Mouse (Mus musculus): Measurements from ENCODE around the gene Avpr1a.

Gene Avpr1a

DNA sequence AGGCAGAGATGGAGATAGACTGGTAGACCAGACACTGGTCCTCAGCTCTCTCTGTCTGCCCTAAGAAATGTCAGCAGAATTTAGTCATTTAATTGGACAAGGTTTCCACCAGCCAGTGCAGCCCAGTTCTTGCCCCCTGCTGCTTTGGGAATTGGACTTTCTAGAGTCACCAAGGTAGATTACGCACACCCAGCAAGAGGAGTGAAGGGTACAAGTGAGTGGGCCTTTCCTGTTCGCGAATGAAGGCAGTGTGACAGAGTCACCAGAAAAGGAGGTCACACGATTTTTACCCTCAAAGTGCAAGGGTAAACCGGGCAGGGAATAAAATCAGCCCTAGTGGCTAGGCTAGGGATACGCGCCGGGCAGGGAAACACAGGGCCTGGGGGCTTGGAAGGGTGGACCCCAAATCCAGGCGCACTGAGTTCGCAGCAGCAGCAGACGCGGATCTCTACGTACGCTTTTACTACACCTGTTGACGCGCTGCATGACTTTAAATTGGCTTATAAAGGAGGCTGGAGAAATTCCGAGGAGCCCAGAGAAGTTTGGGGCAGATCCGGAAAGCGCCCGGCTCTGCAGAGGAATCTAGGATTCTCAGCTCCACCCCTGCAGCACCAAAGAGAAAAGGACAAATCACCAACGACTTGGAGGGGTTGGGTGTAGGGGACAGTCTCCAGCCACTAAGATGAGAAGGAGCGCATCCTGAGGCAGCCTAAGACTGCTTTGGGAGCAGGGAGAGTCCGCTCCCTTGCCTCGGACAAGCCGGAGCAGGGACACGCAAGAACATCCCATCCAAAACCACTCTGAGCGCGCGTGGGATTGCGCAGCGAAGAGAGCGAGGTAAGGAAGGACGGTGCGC lies at the start of gene Avpr1a:
Gene Avpr1a, plus strand, starts transcription at position 639 of the 856 bp plus-strand sequence.
- no peak for DNase-seq (ENCODE audit: low spot score in 2 of 2)

GRCm38 (mm10) chr10:122402270-122402669 lies 46.0 kb upstream of the Avpr1a start:
- DNase-seq (ENCODE audit: low spot score in 2 of 2): no peak

- no peak for DNase-seq (ENCODE audit: low spot score in 2 of 2)
Observed at GRCm38 (mm10) chr10:122406333-122406732, 42.0 kb upstream of the Avpr1a start.

- DNase-seq (ENCODE audit: low spot score in 2 of 2): no peak
Observed at GRCm38 (mm10) chr10:122408697-122409409, 39.4 kb upstream of the Avpr1a start.

DNA sequence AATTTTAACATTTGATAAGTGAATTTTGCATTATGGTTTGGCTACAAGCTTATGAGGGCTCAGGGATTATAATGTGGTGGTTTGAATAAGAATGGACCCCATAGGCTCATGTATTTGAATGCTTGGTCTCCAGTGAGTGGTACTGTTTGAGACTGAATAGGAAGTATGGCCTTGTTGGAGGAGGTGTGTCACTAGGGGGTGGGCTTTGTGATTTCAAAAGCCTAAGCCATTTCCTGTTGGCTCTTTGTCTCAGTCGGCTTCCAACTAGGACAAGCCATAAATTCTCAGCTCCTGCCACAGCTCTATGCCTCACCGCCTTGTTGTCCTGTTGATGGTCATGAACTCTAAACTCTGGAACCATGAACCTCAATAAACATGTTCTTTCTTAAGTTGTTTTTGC lies 37.5 kb upstream of the Avpr1a start:
- no peak for DNase-seq (ENCODE audit: low spot score in 2 of 2)

DNA sequence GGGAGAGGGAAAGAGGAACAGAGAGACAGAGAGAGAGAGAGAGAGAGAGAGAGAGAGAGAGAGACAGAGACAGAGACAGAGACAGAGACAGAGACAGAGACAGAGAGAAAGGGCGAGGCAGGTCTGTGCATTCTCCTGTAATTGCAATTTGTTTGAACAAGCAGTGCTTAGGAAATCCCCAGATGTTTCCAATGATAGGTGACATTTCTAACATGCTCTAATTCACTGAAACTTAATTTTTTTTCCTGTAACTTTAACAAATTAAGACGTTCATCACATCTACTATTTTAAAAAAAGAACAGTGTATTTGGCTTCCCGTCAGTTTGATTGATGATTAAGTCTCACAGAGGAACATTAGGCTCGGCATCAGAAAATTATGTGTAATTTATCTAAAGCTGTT lies 15.6 kb upstream of the Avpr1a start:
- DNase-seq (ENCODE audit: low spot score in 2 of 2): no peak

DNA sequence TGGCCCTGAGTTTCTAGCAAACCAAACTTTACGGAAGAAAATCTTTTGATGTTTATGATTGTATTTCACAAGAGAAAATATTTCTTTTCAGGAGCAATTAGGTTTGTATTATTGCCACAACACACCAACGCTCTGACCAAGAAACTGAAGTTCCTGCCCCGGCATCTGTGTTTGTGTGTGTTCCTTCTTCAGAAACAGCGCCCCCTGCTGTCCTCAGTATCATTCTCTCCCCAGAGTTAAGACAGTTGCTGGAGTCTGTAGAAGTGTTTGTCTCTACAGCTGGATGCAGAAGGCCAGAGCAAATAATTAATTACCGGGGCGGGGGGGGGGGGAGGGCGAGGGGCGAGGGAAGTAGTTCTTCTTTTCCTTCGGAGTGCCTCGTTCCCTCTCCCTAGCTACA lies 1.0 kb upstream of the Avpr1a start:
- peak in 1 of 2 experiments; percentile 52 for DNase-seq (ENCODE audit: low spot score in 2 of 2)

DNA sequence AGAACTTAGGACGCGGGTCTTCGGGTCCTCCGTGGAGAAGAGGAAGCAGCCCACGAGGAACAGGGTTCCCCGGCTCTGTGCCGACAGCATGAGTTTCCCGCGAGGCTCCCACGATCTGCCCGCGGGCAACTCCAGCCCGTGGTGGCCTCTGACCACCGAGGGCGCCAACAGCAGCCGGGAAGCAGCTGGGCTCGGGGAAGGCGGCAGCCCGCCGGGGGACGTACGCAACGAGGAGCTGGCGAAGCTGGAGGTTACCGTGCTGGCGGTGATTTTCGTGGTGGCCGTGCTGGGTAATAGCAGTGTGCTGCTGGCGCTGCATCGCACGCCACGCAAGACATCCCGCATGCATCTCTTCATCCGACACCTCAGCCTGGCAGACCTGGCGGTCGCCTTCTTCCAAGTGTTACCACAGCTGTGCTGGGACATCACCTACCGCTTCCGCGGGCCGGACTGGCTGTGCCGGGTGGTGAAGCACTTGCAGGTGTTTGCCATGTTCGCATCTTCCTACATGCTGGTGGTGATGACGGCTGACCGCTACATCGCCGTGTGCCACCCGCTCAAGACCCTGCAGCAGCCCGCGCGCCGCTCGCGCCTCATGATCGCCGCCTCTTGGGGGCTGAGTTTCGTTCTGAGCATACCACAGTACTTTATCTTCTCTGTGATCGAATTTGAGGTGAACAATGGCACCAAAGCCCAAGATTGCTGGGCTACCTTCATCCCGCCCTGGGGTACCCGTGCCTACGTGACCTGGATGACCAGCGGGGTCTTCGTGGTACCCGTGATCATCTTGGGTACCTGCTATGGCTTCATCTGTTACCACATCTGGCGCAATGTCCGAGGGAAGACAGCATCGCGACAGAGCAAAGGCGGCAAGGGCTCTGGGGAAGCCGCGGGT lies 665 bp downstream of the Avpr1a start:
- DNase-seq (ENCODE audit: low spot score in 2 of 2): peak in 1 of 2 experiments; percentile 13

DNA sequence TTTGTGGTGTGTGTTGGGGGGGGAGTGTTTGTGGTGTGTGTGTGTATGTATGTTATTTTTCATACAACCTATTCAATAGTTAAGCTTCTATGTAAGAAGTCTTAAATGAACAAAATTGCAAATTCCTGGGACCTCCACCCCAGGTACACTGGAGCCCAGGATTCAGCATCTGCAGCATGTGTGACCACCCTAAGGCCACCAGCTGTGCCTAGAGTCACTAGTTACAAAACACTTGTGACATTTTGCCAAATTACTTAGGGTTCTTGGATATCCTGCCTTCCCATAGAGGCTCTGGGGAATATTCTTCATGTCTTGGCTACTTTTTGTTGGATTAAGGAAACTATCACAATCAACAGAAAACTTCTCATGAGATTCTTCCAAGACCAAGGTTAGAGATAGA lies 1.6 kb downstream of the Avpr1a start:
- DNase-seq (ENCODE audit: low spot score in 2 of 2): no peak

- DNase-seq (ENCODE audit: low spot score in 2 of 2): no peak
Observed at GRCm38 (mm10) chr10:122453466-122453865, 5.2 kb downstream of the Avpr1a start.

DNA sequence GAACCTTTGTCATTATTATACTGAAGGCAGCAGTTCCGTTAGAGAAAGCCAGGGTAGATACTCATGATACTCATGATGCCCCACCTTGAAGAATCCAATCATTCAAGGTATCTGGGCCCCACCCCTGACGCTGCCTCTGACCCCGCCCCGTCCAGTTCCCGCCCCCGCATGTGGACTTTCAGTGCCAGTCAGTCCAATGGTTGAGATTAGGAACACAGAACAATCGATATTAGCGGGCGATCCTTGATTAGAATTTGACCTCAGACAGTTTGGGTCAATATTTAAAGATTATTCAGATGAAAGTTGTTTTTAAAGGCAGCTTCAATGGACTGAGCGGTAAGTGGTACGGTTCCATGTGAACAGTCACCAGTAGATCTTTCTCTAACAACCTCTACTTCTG lies 7.5 kb downstream of the Avpr1a start:
- no peak for DNase-seq (ENCODE audit: low spot score in 2 of 2)

GRCm38 (mm10) chr10:122476846-122477245 lies 28.5 kb downstream of the Avpr1a start:
- DNase-seq (ENCODE audit: low spot score in 2 of 2): no peak

GRCm38 (mm10) chr10:122498551-122498950 lies 50.3 kb downstream of the Avpr1a start:
- DNase-seq (ENCODE audit: low spot score in 2 of 2): no peak

GRCm38 (mm10) chr10:122499306-122499705 lies 51.0 kb downstream of the Avpr1a start:
- no peak for DNase-seq (ENCODE audit: low spot score in 2 of 2)

Data from frontal cortex, postnatal 14 days (tissue).